Mouse (Mus musculus) heart, adult 2 months (tissue): ENCODE results near the gene Mfap4.

ENCODE experiments used
- CTCF ChIP-seq: fragments of 200-600 bp; IDR thresholded peaks from 2 replicates; pipeline ENCODE4 v1.8.1; 2022; ENCODE audit warnings: antibody characterized with exemption, mild to moderate bottlenecking, moderate library complexity
- EP300 ChIP-seq: fragments of 200-500 bp; IDR thresholded peaks from 2 replicates; pipeline ENCODE4 v1.6.1; 2011; ENCODE audit warnings: low read depth, low read length, control low read depth; ENCODE audit not compliant: insufficient read depth

- TF ChIP-seq CTCF (no peak), EP300 (no peak)
Observed at GRCm38 (mm10) chr11:61489085-61489484, 3.9 kb downstream of the Mfap4 start.
